Mouse (Mus musculus) thymus, postnatal 36 days (tissue): ENCODE results near the gene Wnt1.

Experiments used
- DNase-seq, 2 experiments: peaks; one replicate each; pipeline ENCODE4 v3.0.0; 2022; ENCODE audit warnings: mixed read lengths in 2 of 2

The Wnt1 gene

DNA sequence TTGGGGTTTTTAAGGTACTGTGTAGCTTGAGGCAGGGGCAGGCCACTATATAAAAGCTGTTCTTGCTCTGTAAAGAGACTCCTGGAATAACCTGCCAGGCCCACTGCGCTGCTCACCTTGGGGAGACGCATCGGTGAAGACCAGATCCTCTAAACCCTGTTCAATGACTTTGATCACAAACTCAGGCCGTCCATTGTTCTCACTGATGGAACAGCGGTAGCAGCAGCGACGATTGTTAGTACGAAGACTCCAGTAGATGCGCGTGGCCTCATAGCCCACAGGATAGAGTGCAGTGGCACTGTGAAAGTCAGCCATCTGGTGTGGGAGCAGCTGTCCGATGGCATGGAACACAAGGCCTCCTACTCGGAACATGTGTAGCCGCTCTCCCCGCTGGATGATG lies 49.5 kb downstream of the Wnt1 start:
- DNase-seq, result no peak

DNA sequence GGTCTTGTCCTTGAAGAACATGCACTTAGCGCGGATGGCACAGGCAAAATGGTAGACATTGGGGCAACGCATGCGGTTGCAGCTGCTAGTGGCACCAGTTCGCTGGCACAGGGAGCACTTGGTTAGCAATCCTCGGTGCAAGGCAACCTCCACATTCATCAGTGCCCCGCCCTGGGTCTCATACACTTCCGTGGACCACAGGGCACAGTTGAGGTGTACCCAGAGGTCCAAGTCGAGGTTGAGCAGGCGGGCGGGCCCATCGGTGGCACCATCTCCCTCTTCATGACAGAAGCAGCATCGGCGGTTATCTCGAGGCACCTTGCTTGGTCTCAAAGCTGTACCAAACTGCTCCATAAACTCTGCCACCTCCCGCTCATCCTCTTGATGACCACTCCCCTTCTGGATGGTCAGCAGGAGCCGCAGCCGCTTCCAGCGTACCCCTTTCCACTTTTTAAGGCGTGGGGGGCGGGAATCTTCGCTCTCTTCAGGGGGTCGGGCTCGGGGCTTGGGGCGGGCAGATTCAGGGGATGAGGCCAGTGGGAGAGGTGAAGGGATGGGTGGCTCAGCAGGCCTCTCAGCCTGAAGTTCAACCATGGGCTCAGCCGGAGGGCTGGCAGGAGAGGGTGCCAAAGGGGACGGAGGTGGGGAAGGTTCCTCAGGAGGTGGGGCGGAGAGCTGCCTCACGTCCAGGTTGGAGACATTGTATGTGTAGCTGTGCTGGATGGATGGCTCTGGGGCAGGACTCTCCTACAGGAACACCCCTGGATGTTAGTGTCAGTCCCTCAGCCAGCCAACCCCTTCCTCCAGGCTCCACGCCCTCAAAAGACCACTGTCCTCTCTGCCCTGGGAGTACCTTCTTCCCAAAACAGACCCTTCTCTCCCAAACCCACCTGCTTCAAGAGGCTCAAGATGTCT lies 50.3 kb downstream of the Wnt1 start:
- DNase-seq, result no peak
